Comparison of ENCODE assay signal across 8 mouse cellular contexts in genomic region chr5:97128242-97129226, GRCm38 (mm10). TPM values are rescaled to one million over a fixed set of nuclear protein-coding genes. Genes with fewer than 3 reads are reported as not detected.
A peak's percentile ranks its signal among the peaks of the same experiment; 100 is the strongest.
DNase-seq lines count a peak whose midpoint lies in the region; ATAC-seq and TF ChIP-seq lines count a peak whose summit lies in the region.

No protein-coding gene starts in this region.

- WGBS in kidney, embryonic 16.5 days, result 53% methylated on average over 21 of the region's 21 CpGs
- WGBS in embryonic facial prominence, embryonic 12.5 days, result 50% methylated on average over 21 of the region's 21 CpGs
- 44% methylated on average over 21 of the region's 21 CpGs for WGBS in heart, postnatal 0 days

- no peak overlapping the region for H3K9ac ChIP-seq in kidney, embryonic 16.5 days (replicated peaks; ENCODE audit: low read length)
- no peak overlapping the region for H3K9ac ChIP-seq in embryonic facial prominence, embryonic 12.5 days
- no peak overlapping the region for H3K9ac ChIP-seq in heart, postnatal 0 days (replicated peaks; ENCODE audit: low read depth, low read length)

- ATAC-seq in kidney, embryonic 16.5 days (ENCODE audit: low FRiP score, low TSS enrichment), result no peak; the same call in 1 of the 2 replicates
- ATAC-seq in embryonic facial prominence, embryonic 12.5 days (ENCODE audit: insufficient number of reproducible peaks, insufficient read depth, low FRiP score, low TSS enrichment), result 0 out of 2 replicates have a peak, but pooled peaks have one; percentile 47
- ATAC-seq in heart, postnatal 0 days (ENCODE audit: insufficient read depth, low read depth), result peak; percentile 41; the same call in 1 of the 2 replicates

- H3K27ac ChIP-seq in kidney, embryonic 16.5 days (ENCODE audit: low read length), result no peak overlapping the region
- H3K27ac ChIP-seq in embryonic facial prominence, embryonic 12.5 days, result no peak overlapping the region
- no peak overlapping the region for H3K27ac ChIP-seq in heart, postnatal 0 days (ENCODE audit: low read depth)

- no peak overlapping the region for H3K4me3 ChIP-seq in kidney, embryonic 16.5 days (ENCODE audit: low read length)
- H3K4me3 ChIP-seq in embryonic facial prominence, embryonic 12.5 days, result no peak overlapping the region
- no peak overlapping the region for H3K4me3 ChIP-seq in heart, postnatal 0 days (ENCODE audit: low read depth, low read length)

- H3K9me3 ChIP-seq in kidney, embryonic 16.5 days (ENCODE audit: low read length), result no peaks in the 10 kb centered on the region
- H3K9me3 ChIP-seq in embryonic facial prominence, embryonic 12.5 days, result no peaks in the 10 kb centered on the region
- no peaks in the 10 kb centered on the region for H3K9me3 ChIP-seq in heart, postnatal 0 days (replicated peaks; ENCODE audit: control insufficient read depth, low read length)

- H3K27me3 ChIP-seq in kidney, embryonic 16.5 days (ENCODE audit: insufficient read depth, low read length), result peaks cover 3% of the 10 kb centered on the region; the same call in 1 of the 2 replicates
- H3K27me3 ChIP-seq in embryonic facial prominence, embryonic 12.5 days, result no peaks in the 10 kb centered on the region
- no peaks in the 10 kb centered on the region for H3K27me3 ChIP-seq in heart, postnatal 0 days (ENCODE audit: control insufficient read depth, insufficient read depth, low read length)

- H3K4me1 ChIP-seq in kidney, embryonic 16.5 days (ENCODE audit: insufficient read depth, low read length), result no peaks in the 10 kb centered on the region
- no peaks in the 10 kb centered on the region for H3K4me1 ChIP-seq in embryonic facial prominence, embryonic 12.5 days
- no peaks in the 10 kb centered on the region for H3K4me1 ChIP-seq in heart, postnatal 0 days (ENCODE audit: control insufficient read depth, insufficient read depth)

- no peaks in the 10 kb centered on the region for H3K36me3 ChIP-seq in kidney, embryonic 16.5 days (ENCODE audit: insufficient read depth, low read length)
- no peaks in the 10 kb centered on the region for H3K36me3 ChIP-seq in embryonic facial prominence, embryonic 12.5 days
- H3K36me3 ChIP-seq in heart, postnatal 0 days (replicated peaks; ENCODE audit: control insufficient read depth, insufficient read depth, low read length), result no peaks in the 10 kb centered on the region

- TF ChIP-seq CTCF in heart, postnatal 0 days (IDR thresholded peaks at IDR 0.05; ENCODE audit: low read depth), result peak; percentile 84

- DNase-seq in kidney, adult 11 months, result peak; percentile 16
- peak; percentile 23 to 54 for DNase-seq in adrenal gland, postnatal 36 days
- DNase-seq in heart, postnatal 0 days (ENCODE audit: low spot score), result peak; percentile 75
- peak; percentile 48 to 75 for DNase-seq in layer of hippocampus, adult 8-10 months (ENCODE audit: low spot score in 2 of 2)
- DNase-seq in lung, postnatal 14 days, result peak; percentile 65
- DNase-seq in retina, postnatal 7 days (ENCODE audit: low read depth, low spot score), result peak; percentile 46

- no peak for TF ChIP-seq EP300 in heart, postnatal 0 days (IDR thresholded peaks at IDR 0.05; ENCODE audit: low read depth)

- H3K4me2 ChIP-seq in kidney, embryonic 16.5 days (replicated peaks; ENCODE audit: low read depth, low read length), result no peak overlapping the region
- H3K4me2 ChIP-seq in embryonic facial prominence, embryonic 12.5 days (replicated peaks), result no peak overlapping the region
- no peak overlapping the region for H3K4me2 ChIP-seq in heart, postnatal 0 days (ENCODE audit: low read depth, low read length)

RNA-seq across cellular contexts. Expression of gene Paqr3, which starts 17.1 kb away (rescaled TPM):
- polyA plus RNA-seq in kidney, embryonic 16.5 days (2015; fragmentation: Nextera tagmentation; extraction: Ambion mirVana), result 3.8 and 5.7 TPM in 2 replicates
- total RNA-seq in adrenal gland, postnatal 36 days (2021), result 1 to 10 TPM; 2.5 to 3.7 TPM
- 8.8 and 10.1 TPM in 2 replicates for polyA plus RNA-seq in embryonic facial prominence, embryonic 12.5 days (2016; fragmentation: Nextera tagmentation; extraction: Ambion mirVana)
- 2.2 and 2.5 TPM in 2 replicates for total RNA-seq in heart, postnatal 0 days (2014; rRNA removed; ENCODE audit: low replicate concordance)
- 0.52 and 0.59 TPM in 2 replicates for polyA plus RNA-seq in heart, postnatal 0 days (2015; fragmentation: Nextera tagmentation; extraction: Ambion mirVana)
- 10 to 100 TPM; 25.8 to 38.3 (median 30.7) TPM for total RNA-seq in layer of hippocampus, adult 8-10 months (2022)

Comparison
In these comparisons a context has a peak if more than half of its experiments do, and no peak if none do; other contexts are left out.
1. DNase-seq: peak in every context shown above with its lines; median percentile 75 in heart, postnatal 0 days; 65 in lung, postnatal 14 days; 62 in layer of hippocampus, adult 8-10 months; 46 in retina, postnatal 7 days; 38 in adrenal gland, postnatal 36 days; 16 in kidney, adult 11 months.